Mouse (Mus musculus): ENCODE results near the gene Ogg1. TPM values are rescaled to one million over a fixed set of nuclear protein-coding genes. Genes with fewer than 3 reads are reported as not detected.

The Ogg1 gene
- 12.6 and 15.8 TPM in 2 replicates for polyA plus RNA-seq (2015; fragmentation: Nextera tagmentation; extraction: Ambion mirVana)

DNA sequence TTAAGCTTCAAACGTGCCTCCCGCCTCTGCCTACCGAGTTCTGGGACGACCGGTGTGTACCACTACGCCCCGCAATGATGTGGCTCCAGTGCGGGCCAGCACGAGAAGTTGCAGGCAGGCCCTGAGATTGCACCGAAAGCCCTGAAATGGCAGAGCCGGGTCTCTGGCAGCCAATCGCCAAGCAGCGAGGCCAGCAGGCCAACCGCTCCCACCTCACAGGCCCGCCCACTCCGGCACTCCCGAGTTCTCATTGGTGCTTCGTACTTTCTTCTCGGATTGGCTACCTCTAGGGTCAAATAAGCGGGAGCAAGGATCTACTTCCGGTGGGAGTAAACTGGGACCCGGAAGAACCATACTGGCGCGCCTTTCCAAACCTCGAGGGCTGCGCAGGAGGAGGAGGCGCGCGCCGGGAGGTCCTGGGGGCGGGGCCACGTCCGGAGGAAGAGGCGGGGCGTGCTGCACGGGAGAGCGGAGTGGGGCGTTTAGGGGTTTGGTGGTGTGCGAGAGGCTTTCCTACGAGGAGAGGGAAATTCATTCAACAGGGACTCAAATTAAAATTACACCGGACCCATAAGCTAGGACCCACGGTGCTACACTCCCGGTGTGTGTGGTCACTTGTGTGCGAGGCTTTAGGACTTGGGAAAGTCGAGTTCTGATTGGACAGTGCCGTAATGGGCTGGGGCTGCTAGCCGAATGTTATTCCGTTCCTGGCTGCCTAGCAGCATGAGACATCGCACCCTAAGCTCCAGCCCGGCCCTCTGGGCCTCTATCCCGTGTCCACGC, at the start of gene Ogg1:
TSS of gene Ogg1 (plus strand) at position 440 of the 783 bp plus-strand sequence.

DNA sequence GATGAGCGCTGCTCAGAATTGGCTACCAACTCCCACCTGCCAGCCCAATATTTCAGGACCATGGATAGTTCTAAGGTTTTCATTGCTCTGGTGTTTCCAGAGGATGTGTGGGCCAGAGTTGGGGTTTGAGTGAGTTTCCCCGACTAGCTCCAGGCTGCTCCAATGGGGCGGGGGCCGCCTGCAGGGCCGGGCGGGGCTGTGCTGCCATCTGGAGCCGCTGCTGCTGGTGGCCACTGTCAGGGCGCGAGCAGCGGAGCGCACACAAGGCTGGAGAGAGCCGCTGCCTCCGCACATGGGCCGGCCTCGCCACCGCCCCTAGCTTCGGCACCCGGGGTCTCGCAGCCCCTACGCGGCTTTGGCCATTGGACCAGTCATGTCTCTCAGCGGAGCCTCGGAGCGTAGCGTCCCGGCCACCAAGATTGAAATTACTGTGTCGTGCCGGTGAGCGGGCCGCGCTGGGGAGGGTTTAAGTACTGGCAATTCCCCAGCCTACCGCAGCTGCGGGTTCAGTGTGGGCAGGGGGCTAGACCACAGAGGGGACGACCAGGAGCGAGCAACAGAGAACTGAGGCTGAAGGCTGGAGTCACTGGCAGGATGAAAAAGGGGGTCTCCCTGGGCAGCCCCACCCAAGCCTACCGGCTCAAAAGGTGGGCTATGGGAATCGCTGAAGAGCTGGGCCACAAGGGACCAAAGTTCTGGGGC, 44.5 kb upstream of the Ogg1 start, which contains the start of gene Cpne9:
TSS of gene Cpne9 (plus strand) at position 207 of the 702 bp plus-strand sequence.

DNA sequence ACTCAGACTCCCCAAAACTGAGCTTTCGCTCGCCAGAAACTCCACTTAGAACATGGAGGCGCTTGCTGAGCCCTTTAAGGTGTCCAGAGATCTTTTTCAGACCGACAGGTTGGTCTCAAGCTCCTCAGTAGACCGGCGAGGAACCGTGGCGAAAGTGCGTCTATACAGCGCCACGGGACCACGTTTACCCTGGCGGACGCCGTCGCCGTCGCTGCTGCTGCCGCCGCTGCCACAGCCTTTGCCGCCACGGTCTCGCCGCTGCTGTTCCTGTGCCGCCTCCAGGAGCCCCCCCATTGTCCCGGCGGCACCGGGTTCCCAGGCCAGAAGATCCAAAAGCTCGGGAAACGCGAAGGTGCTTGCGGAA, 19.8 kb upstream of the Ogg1 start, which contains the start of gene Brpf1:
TSS of gene Brpf1 (plus strand) at position 152 of the 364 bp plus-strand sequence.

DNA sequence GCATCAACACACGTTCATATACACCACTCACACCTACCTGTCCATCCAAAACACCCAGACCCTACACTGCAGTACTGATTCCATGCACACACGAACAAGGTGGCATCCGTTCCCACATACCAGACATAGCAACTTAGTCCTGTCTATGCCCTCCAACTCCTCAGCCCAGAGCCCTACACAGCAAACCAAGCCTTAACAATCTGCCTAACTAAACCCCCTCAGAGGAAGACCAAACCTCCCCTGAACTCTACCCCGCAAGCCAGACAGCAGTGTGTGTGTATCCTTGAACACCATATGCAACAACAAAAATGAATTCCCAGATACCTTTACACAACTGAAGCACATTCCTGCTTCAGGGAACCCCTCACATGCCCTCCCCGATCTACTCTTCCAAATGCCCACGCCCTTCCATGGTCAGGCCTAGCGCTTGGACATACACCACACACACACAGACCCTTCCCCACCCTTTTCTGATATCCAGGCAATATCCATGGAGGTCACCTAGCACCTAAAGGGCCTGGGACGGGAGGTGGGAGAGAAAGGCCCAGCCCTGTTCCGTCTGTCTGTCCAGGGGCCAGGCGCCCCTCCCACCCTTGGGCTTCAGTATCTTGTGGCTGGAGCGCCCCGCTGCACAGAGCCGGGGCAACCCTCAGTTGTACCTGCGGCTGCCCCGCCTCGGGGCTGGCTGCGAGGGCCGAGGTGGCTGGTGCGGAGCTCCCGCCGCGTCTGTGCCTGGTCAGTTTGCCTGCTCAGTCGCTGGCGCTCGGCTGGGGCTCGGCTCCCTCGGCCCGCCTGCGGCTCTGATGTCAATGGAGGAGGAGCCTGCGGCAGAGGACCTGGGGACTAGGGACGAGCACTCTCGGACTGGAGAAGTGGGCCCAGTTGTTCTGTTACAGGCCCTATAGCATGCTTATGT, 16.7 kb downstream of the Ogg1 start, which contains the start of gene Camk1:
TSS of gene Camk1 (minus strand) at position 808 of the 916 bp plus-strand sequence.

DNA sequence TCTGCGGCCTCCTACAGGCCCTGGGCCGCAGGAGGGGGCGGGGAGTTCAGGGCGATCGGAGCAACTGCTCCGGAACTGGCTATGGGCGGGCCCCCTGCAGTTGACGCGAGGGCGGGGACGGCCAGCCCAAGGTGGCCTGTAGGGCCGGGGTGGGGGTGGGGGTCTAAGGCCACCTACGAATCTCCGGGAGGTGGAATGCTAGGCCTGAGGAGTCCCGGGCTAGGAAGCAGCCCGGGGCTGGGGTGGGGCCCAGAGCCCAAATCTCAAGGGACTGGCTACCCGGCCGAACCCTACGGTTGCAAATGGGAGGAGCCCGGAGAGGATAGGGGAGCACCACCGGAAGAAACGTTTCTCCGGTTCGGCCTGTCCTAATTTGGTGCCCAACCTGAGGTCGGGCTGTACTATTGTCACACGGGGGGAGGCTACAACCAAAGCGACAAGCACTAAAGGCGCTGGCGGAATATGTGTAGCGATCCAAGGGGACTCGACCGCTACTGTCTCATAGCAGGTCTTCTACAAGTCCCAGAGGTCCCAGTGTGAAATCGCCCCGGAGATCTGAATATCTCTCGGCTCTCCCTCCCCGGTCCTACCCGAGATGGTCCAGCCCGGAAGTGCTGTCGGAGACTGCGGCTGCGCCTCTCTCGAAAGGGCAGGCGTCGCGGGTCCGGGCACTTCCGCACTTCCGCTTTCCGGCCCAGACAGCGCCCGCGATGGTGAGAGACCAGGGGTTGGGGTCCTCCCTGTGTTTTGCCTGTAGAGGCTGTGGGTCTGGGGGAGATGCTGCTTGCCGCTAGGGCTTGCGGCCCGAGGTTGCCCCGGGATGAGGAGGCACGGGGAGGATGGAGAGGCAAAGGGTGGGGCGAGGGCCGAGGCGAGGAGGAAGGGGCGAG, 51.0 kb downstream of the Ogg1 start, which contains the start of the genes Tada3 and Arpc4:
TSS of gene Tada3 (minus strand) at position 388 of the 890 bp plus-strand sequence.
TSS of gene Arpc4 (plus strand) at position 620 of the 890 bp plus-strand sequence.

Other genes with a start within 250 kb of the Ogg1 start
- gene Setd5, start 249.6 kb upstream of the Ogg1 start, polyA plus RNA-seq (2015; fragmentation: Nextera tagmentation; extraction: Ambion mirVana): 35.5 and 55.9 TPM in 2 replicates
- 4.2 and 6.2 TPM in 2 replicates for gene Lhfpl4, start 131.6 kb upstream of the Ogg1 start, polyA plus RNA-seq (2015; fragmentation: Nextera tagmentation; extraction: Ambion mirVana)
- gene Mtmr14, start 89.1 kb upstream of the Ogg1 start, polyA plus RNA-seq (2015; fragmentation: Nextera tagmentation; extraction: Ambion mirVana): 30.8 and 32.0 TPM in 2 replicates
- gene Cpne9, start 44.7 kb upstream of the Ogg1 start, polyA plus RNA-seq (2015; fragmentation: Nextera tagmentation; extraction: Ambion mirVana): 0.11 TPM in 2 replicates
- 7.2 and 9.8 TPM in 2 replicates for gene Brpf1, start 19.8 kb upstream of the Ogg1 start, polyA plus RNA-seq (2015; fragmentation: Nextera tagmentation; extraction: Ambion mirVana)
- 101 and 105 TPM in 2 replicates for gene Camk1, start 17.0 kb downstream of the Ogg1 start, polyA plus RNA-seq (2015; fragmentation: Nextera tagmentation; extraction: Ambion mirVana)
- gene Tada3, start 50.9 kb downstream of the Ogg1 start, polyA plus RNA-seq (2015; fragmentation: Nextera tagmentation; extraction: Ambion mirVana): 28.2 and 43.4 TPM in 2 replicates
- gene Arpc4, start 51.1 kb downstream of the Ogg1 start, polyA plus RNA-seq (2015; fragmentation: Nextera tagmentation; extraction: Ambion mirVana): 282 and 330 TPM in 2 replicates
- gene Ttll3, start 62.3 kb downstream of the Ogg1 start, polyA plus RNA-seq (2015; fragmentation: Nextera tagmentation; extraction: Ambion mirVana): 1.4 and 1.8 TPM in 2 replicates
- gene Rpusd3, start 92.4 kb downstream of the Ogg1 start, polyA plus RNA-seq (2015; fragmentation: Nextera tagmentation; extraction: Ambion mirVana): 8.8 and 15.2 TPM in 2 replicates
- 1.2 and 2.2 TPM in 2 replicates for gene Cidec, start 108.8 kb downstream of the Ogg1 start, polyA plus RNA-seq (2015; fragmentation: Nextera tagmentation; extraction: Ambion mirVana)
- 62.6 and 65.0 TPM in 2 replicates for gene Jagn1, start 115.6 kb downstream of the Ogg1 start, polyA plus RNA-seq (2015; fragmentation: Nextera tagmentation; extraction: Ambion mirVana)
- gene Il17re, start 131.5 kb downstream of the Ogg1 start, polyA plus RNA-seq (2015; fragmentation: Nextera tagmentation; extraction: Ambion mirVana): 2.0 and 2.7 TPM in 2 replicates
- 16.6 and 22.4 TPM in 2 replicates for gene Il17rc, start 144.5 kb downstream of the Ogg1 start, polyA plus RNA-seq (2015; fragmentation: Nextera tagmentation; extraction: Ambion mirVana)
- 26.5 and 32.6 TPM in 2 replicates for gene Creld1, start 156.3 kb downstream of the Ogg1 start, polyA plus RNA-seq (2015; fragmentation: Nextera tagmentation; extraction: Ambion mirVana)
- 0.62 and 0.69 TPM in 2 replicates for gene Prrt3, start 175.0 kb downstream of the Ogg1 start, polyA plus RNA-seq (2015; fragmentation: Nextera tagmentation; extraction: Ambion mirVana)
- gene Emc3, start 204.7 kb downstream of the Ogg1 start, polyA plus RNA-seq (2015; fragmentation: Nextera tagmentation; extraction: Ambion mirVana): 107 and 145 TPM in 2 replicates
- 2.4 and 3.5 TPM in 2 replicates for gene Fancd2, start 204.7 kb downstream of the Ogg1 start, polyA plus RNA-seq (2015; fragmentation: Nextera tagmentation; extraction: Ambion mirVana)

Measured in adrenal gland, postnatal 0 days (tissue).